Mouse (Mus musculus): ENCODE results near the gene Ninj2. TPM values are rescaled to one million over a fixed set of nuclear protein-coding genes. Genes with fewer than 3 reads are reported as not detected.

The Ninj2 gene
- total and polyA plus RNA-seq, 3 experiments, result 1.1 to 6.5 TPM; not detected in 1

GRCm38 (mm10) chr6:120230441-120230840 lies 137.3 kb downstream of the Ninj2 start:
- dilution Hi-C loops (cut with MboI; ENCODE audit: extremely low pct_ligation_motif_present, extremely low pct_unique_long_range_greater_than_20kb, low sequenced_read_pairs), result no loop called here
- no peak overlapping the region for H3K4me2 ChIP-seq (ENCODE audit: insufficient read depth, low read depth, poor library complexity, severe bottlenecking)
- no peak overlapping the region for H3K4me3 ChIP-seq (replicated peaks in 1 of 3; ENCODE audit: low read depth in 2 of 3, low read length in 2 of 3, poor library complexity in 1 of 3)
- in situ Hi-C loops (cut with MboI; ENCODE audit: low pct_ligation_motif_present, low pct_unique_long_range_greater_than_20kb, low sequenced_read_pairs), result no loop called here
- no peak overlapping the region for H3K9ac ChIP-seq (ENCODE audit: insufficient read depth, low read depth)
- no peaks in the 10 kb centered on the region for H3K36me3 ChIP-seq (replicated peaks in 1 of 2; ENCODE audit: control insufficient read depth in 1 of 2, insufficient read depth in 1 of 2, low read length in 1 of 2)
- H3K27ac ChIP-seq (ENCODE audit: insufficient read depth, low read depth), result no peak overlapping the region
- no peak for TF ChIP-seq MAZ (IDR thresholded peaks at IDR 0.05; ENCODE audit: low read depth, low read length)
- TF ChIP-seq USF2 (conservative IDR thresholded peaks at IDR 0.05; ENCODE audit: low read depth, low read length), result no peak
- no peaks in the 10 kb centered on the region; the same call in 1 of the 2 replicates for H3K79me2 ChIP-seq (replicated peaks; ENCODE audit: control insufficient read depth, extremely low read depth, insufficient read depth, poor library complexity, severe bottlenecking)
- no peak for DNase-seq (ENCODE audit: extremely low read depth)
- no peaks in the 10 kb centered on the region for H3K9me3 ChIP-seq (replicated peaks; ENCODE audit: low read length)
- H3K4me1 ChIP-seq (ENCODE audit: control insufficient read depth in 1 of 2, insufficient read depth in 2 of 2), result no peaks in the 10 kb centered on the region; a peak in 1 of 4 replicates
- no peaks in the 10 kb centered on the region for H3K27me3 ChIP-seq (replicated peaks)

- no peaks in the 10 kb centered on the region for H3K36me3 ChIP-seq (replicated peaks in 1 of 2; ENCODE audit: control insufficient read depth in 1 of 2, insufficient read depth in 1 of 2, low read length in 1 of 2)
- in situ Hi-C loops (cut with MboI; ENCODE audit: low pct_ligation_motif_present, low pct_unique_long_range_greater_than_20kb, low sequenced_read_pairs), result no loop called here
- no peak overlapping the region for H3K9ac ChIP-seq (ENCODE audit: insufficient read depth, low read depth)
- no peak overlapping the region for H3K4me3 ChIP-seq (replicated peaks in 1 of 3; ENCODE audit: low read depth in 2 of 3, low read length in 2 of 3, poor library complexity in 1 of 3)
- TF ChIP-seq UBTF (IDR thresholded peaks at IDR 0.05; ENCODE audit: low read depth, low read length) (no peak), MXI1 (IDR thresholded peaks at IDR 0.05; ENCODE audit: low read depth, low read length) (no peak), BHLHE40 (IDR thresholded peaks at IDR 0.05; ENCODE audit: low read depth, low read length) (no peak), PAX5 (IDR thresholded peaks at IDR 0.05; ENCODE audit: low read length) (no peak), HCFC1 (IDR thresholded peaks at IDR 0.05; ENCODE audit: low read depth, low read length) (no peak), USF1 (IDR thresholded peaks at IDR 0.05; ENCODE audit: low read depth, low read length) (no peak)
- H3K9me3 ChIP-seq (replicated peaks; ENCODE audit: low read length), result no peaks in the 10 kb centered on the region
- H3K27me3 ChIP-seq (replicated peaks), result no peaks in the 10 kb centered on the region
- H3K79me2 ChIP-seq (replicated peaks; ENCODE audit: control insufficient read depth, extremely low read depth, insufficient read depth, poor library complexity, severe bottlenecking), result no peaks in the 10 kb centered on the region; the same call in 1 of the 2 replicates
- dilution Hi-C loops (cut with MboI; ENCODE audit: extremely low pct_ligation_motif_present, extremely low pct_unique_long_range_greater_than_20kb, low sequenced_read_pairs), result no loop called here
- no peak for DNase-seq (ENCODE audit: extremely low read depth)
- H3K4me1 ChIP-seq (ENCODE audit: control insufficient read depth in 1 of 2, insufficient read depth in 2 of 2), result no peaks in the 10 kb centered on the region
- H3K4me2 ChIP-seq (ENCODE audit: insufficient read depth, low read depth, poor library complexity, severe bottlenecking), result no peak overlapping the region
- no peak overlapping the region for H3K27ac ChIP-seq (ENCODE audit: insufficient read depth, low read depth)
These were observed 139.7 kb downstream of the Ninj2 start for GRCm38 (mm10) chr6:120232885-120233284.

GRCm38 (mm10) chr6:120235874-120236273 lies 142.7 kb downstream of the Ninj2 start:
- H3K36me3 ChIP-seq (replicated peaks in 1 of 2; ENCODE audit: control insufficient read depth in 1 of 2, insufficient read depth in 1 of 2, low read length in 1 of 2), result no peaks in the 10 kb centered on the region
- no peak overlapping the region for H3K4me3 ChIP-seq (replicated peaks in 1 of 3; ENCODE audit: low read depth in 2 of 3, low read length in 2 of 3, poor library complexity in 1 of 3)
- in situ Hi-C loops (cut with MboI; ENCODE audit: low pct_ligation_motif_present, low pct_unique_long_range_greater_than_20kb, low sequenced_read_pairs), result no loop called here
- H3K79me2 ChIP-seq (replicated peaks; ENCODE audit: control insufficient read depth, extremely low read depth, insufficient read depth, poor library complexity, severe bottlenecking), result no peaks in the 10 kb centered on the region
- no peak overlapping the region for H3K4me2 ChIP-seq (ENCODE audit: insufficient read depth, low read depth, poor library complexity, severe bottlenecking)
- no peak for DNase-seq (ENCODE audit: extremely low read depth)
- H3K9me3 ChIP-seq (replicated peaks; ENCODE audit: low read length), result no peaks in the 10 kb centered on the region
- no peak for TF ChIP-seq RAD21 (IDR thresholded peaks at IDR 0.05; ENCODE audit: low read depth, low read length)
- no peak for TF ChIP-seq SIN3A (IDR thresholded peaks at IDR 0.05; ENCODE audit: low read length)
- TF ChIP-seq MAFK (IDR thresholded peaks at IDR 0.05; ENCODE audit: insufficient replicate concordance, low read length), result no peak
- TF ChIP-seq POLR2A (IDR thresholded peaks at IDR 0.05; ENCODE audit: low read depth, low read length), result no peak
- TF ChIP-seq ZNF384 (IDR thresholded peaks at IDR 0.05; ENCODE audit: low read depth, low read length), result no peak
- TF ChIP-seq E2F4 (IDR thresholded peaks at IDR 0.05; ENCODE audit: insufficient replicate concordance, low read depth, low read length), result no peak
- TF ChIP-seq CTCF (conservative IDR thresholded peaks at IDR 0.05 in 1 of 2, IDR thresholded peaks at IDR 0.05 in 1 of 2; ENCODE audit: low read depth in 2 of 2, low read length in 2 of 2), result no peak
- TF ChIP-seq MEF2A (IDR thresholded peaks at IDR 0.05; ENCODE audit: borderline replicate concordance, low read depth, low read length), result no peak
- no peak for TF ChIP-seq HCFC1 (IDR thresholded peaks at IDR 0.05; ENCODE audit: low read depth, low read length)
- TF ChIP-seq POLR2AphosphoS2 (IDR thresholded peaks at IDR 0.05; ENCODE audit: low read depth, low read length), result no peak
- TF ChIP-seq USF1 (IDR thresholded peaks at IDR 0.05; ENCODE audit: low read depth, low read length), result no peak
- no peak for TF ChIP-seq MAX (IDR thresholded peaks at IDR 0.05; ENCODE audit: low read length)
- TF ChIP-seq TCF12 (IDR thresholded peaks at IDR 0.05; ENCODE audit: low read depth, low read length), result no peak
- TF ChIP-seq ZKSCAN1 (IDR thresholded peaks at IDR 0.05; ENCODE audit: borderline replicate concordance, low read depth, low read length), result no peak
- TF ChIP-seq MYC (IDR thresholded peaks at IDR 0.05; ENCODE audit: low read depth, low read length), result no peak
- TF ChIP-seq JUND (conservative IDR thresholded peaks at IDR 0.05; ENCODE audit: low read depth, low read length), result no peak
- no peak for TF ChIP-seq ETS1 (conservative IDR thresholded peaks at IDR 0.05; ENCODE audit: low read depth, low read length)
- no peak for TF ChIP-seq CHD1 (IDR thresholded peaks at IDR 0.05; ENCODE audit: low read depth, low read length)
- no peaks in the 10 kb centered on the region for H3K27me3 ChIP-seq (replicated peaks)
- H3K9ac ChIP-seq (ENCODE audit: insufficient read depth, low read depth), result no peak overlapping the region
- dilution Hi-C loops (cut with MboI; ENCODE audit: extremely low pct_ligation_motif_present, extremely low pct_unique_long_range_greater_than_20kb, low sequenced_read_pairs), result no loop called here
- H3K4me1 ChIP-seq (ENCODE audit: control insufficient read depth in 1 of 2, insufficient read depth in 2 of 2), result peaks cover 0 to 4% of the 10 kb centered on the region in 2 experiments; a peak in 2 of 4 replicates
- H3K27ac ChIP-seq (ENCODE audit: insufficient read depth, low read depth), result no peak overlapping the region
